Mouse (Mus musculus): ENCODE measurements around the gene Gm21897.
"Not testable (repeated sequence)": the region's sequence is repeated elsewhere in the genome, so short reads cannot be mapped to it uniquely, and the experiment has no call there.

The Gm21897 gene

GRCm38 (mm10) chr16:15317158-15317557, at the start of gene Gm21897:
TSS of gene Gm21897 (plus strand) at chr16:15317458.
- DNase-seq: not testable (repeated sequence)

- DNase-seq: no peak
Measured at GRCm38 (mm10) chr16:15272291-15272690, 45.0 kb upstream of the Gm21897 start.

GRCm38 (mm10) chr16:15277461-15277860, 39.8 kb upstream of the Gm21897 start:
- DNase-seq: no peak

- no peak for DNase-seq
Measured at GRCm38 (mm10) chr16:15293041-15293440, 24.2 kb upstream of the Gm21897 start.

- no peak for DNase-seq
Measured at GRCm38 (mm10) chr16:15294289-15294688, 23.0 kb upstream of the Gm21897 start.

- DNase-seq: no peak
Measured at GRCm38 (mm10) chr16:15294911-15295659, 22.2 kb upstream of the Gm21897 start.

GRCm38 (mm10) chr16:15334526-15334925, 17.3 kb downstream of the Gm21897 start:
- DNase-seq: no peak

- DNase-seq: no peak
Measured at GRCm38 (mm10) chr16:15339051-15339450, 21.8 kb downstream of the Gm21897 start.

- no peak for DNase-seq
Measured at GRCm38 (mm10) chr16:15346045-15346444, 28.8 kb downstream of the Gm21897 start.

- no peak for DNase-seq
Measured at GRCm38 (mm10) chr16:15349381-15349780, 32.1 kb downstream of the Gm21897 start.

- no peak for DNase-seq
Measured at GRCm38 (mm10) chr16:15351301-15351700, 34.0 kb downstream of the Gm21897 start.

- DNase-seq: no peak
Measured at GRCm38 (mm10) chr16:15352320-15352719, 35.1 kb downstream of the Gm21897 start.

GRCm38 (mm10) chr16:15354901-15355300, 37.6 kb downstream of the Gm21897 start:
- no peak for DNase-seq

GRCm38 (mm10) chr16:15355339-15355738, 38.1 kb downstream of the Gm21897 start:
- DNase-seq: no peak

GRCm38 (mm10) chr16:15357766-15358165, 40.5 kb downstream of the Gm21897 start:
- DNase-seq: no peak

GRCm38 (mm10) chr16:15359110-15359782, 42.0 kb downstream of the Gm21897 start:
- DNase-seq: no peak

GRCm38 (mm10) chr16:15360825-15361224, 43.6 kb downstream of the Gm21897 start:
- no peak for DNase-seq
